Mouse (Mus musculus) liver, embryonic 16.5 days (tissue): ENCODE measurements around the gene Macrod2. TPM values are rescaled to one million over a fixed set of nuclear protein-coding genes. Genes with fewer than 3 reads are reported as not detected.

Experiments
- ATAC-seq: fragments of 200-750 bp; cut with Nextera tagmentation; 2 replicates; pipeline ENCODE4 v1.8.0; 2017; ENCODE audit warnings: low read depth, mild to moderate bottlenecking, moderate number of reproducible peaks, moderate library complexity
- H3K27ac ChIP-seq: fragments of 300-500 bp; sonication (generic); 2 replicates; pipeline ENCODE4 v1.5.1; 2014; ENCODE audit warnings: mild to moderate bottlenecking, low read length
- H3K27me3 ChIP-seq: fragments of 300-500 bp; sonication (generic); 2 replicates; pipeline ENCODE4 v1.6.1; 2014; ENCODE audit warnings: low read depth, low read length, mixed read lengths; ENCODE audit not compliant: control insufficient read depth, insufficient read depth
- H3K36me3 ChIP-seq: fragments of 300-500 bp; sonication (generic); 2 replicates; pipeline ENCODE4 v1.6.1; 2014; ENCODE audit warnings: mild to moderate bottlenecking; ENCODE audit not compliant: control insufficient read depth, insufficient read depth
- H3K4me1 ChIP-seq: fragments of 300-500 bp; sonication (generic); 2 replicates; pipeline ENCODE4 v1.6.1; 2014; ENCODE audit warnings: low read depth, low read length, mixed read lengths; ENCODE audit not compliant: control insufficient read depth
- H3K4me2 ChIP-seq: fragments of 300-500 bp; sonication (generic); 2 replicates; pipeline ENCODE4 v1.6.1; 2014; ENCODE audit warnings: low read depth, low read length, mixed read lengths
- H3K4me3 ChIP-seq: fragments of 300-500 bp; sonication (generic); 2 replicates; pipeline ENCODE4 v1.5.1; 2014; ENCODE audit warnings: low read depth, mild to moderate bottlenecking, low read length
- H3K9ac ChIP-seq: fragments of 300-500 bp; sonication (generic); 2 replicates; pipeline ENCODE4 v1.6.1; 2014; ENCODE audit warnings: low read depth, low read length
- H3K9me3 ChIP-seq: fragments of 300-500 bp; sonication (generic); replicated peaks from 2 replicates; pipeline ENCODE4 v1.6.1; 2016; ENCODE audit warnings: low read length; ENCODE audit not compliant: control insufficient read depth
- WGBS: fragments of 180-500 bp; shearing (Covaris S2); extraction: QIAGEN DNeasy Blood & Tissue Kit; methylation state at CpG from one replicate; pipeline ENCODE4 v1.1.7; 2014; ENCODE audit not compliant: insufficient replicate concordance; 5-methylcytosine and 5-hydroxymethylcytosine counted together
- polyA plus RNA-seq: library from polyadenylated mRNA; unstranded; fragments of >200 nt; fragmentation: Nextera tagmentation; extraction: Ambion mirVana; gene quantifications from 2 replicates; pipeline ENCODE4 v1.2.1, GENCODE M21; 2015

The Macrod2 gene
- polyA plus RNA-seq, 1 experiment from 2014 or later: 5.5 TPM

DNA sequence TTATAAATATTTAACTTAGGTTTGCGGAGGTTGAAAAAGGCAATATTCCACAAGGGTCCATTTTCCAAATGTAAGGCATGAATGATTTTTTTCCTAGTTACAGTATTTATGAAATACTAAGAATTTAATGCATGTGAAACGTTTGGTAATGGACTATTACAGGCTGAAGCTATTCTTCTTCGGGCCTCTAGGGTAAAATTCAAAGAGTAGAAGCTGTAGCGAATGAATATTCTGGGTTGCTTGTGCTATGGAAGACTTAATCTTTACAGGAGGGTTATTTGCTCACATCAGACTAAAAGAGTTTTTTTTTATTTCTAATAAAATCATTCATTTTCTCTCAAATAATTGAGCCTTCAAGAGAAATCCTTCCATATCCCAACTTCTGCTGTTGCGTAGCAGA lies 1039.0 kb downstream of the Macrod2 start:
- no peak overlapping the region for H3K4me3 ChIP-seq
- 68% methylated on average over 5 of the region's 5 CpGs for WGBS
- H3K9me3 ChIP-seq: no peaks in the 10 kb centered on the region
- no peak for ATAC-seq
- no peaks in the 10 kb centered on the region for H3K27me3 ChIP-seq
- no peak overlapping the region for H3K9ac ChIP-seq
- H3K4me2 ChIP-seq: no peak overlapping the region
- H3K4me1 ChIP-seq: no peaks in the 10 kb centered on the region
- no peak overlapping the region for H3K27ac ChIP-seq
- H3K36me3 ChIP-seq: no peaks in the 10 kb centered on the region

DNA sequence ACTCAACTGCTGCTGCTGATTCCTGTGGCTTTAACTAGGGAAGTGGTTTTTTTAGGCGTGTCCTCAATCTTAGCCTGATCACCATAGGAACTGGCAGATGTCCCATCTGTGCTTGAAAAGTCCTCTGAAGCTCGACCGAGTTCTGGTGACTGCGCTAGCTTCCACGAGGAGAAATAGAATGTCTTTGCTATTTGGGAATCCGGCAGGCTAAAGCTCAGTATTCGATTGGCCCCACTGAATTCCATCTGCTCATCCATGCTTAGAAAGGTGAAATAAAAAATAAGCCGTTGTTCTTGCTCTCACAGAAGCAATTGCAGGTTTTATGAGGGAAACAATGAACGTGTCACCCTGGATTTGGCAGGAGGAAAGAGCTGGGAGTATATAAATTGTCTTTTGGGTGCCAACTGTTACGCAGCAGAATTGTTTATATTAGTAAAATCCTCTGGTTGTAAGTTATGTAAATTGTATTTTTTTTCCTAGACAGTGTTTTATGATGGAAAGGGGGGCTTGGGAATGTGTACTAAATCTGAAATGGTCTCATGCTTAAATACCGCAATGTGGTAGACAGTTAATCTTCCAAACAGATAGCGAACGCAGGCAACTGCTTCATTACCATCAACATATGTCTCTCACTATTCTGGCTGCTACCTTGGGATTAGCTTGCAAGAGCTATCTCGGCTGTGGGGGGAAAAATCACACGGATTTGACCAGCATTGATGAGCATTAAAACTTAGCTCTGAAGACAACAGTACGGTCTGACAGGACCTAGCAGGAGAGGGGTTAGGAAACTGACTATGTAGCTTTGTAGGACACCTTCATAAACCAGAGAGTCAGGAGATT lies 1039.8 kb downstream of the Macrod2 start:
- Histone ChIP-seq H3K4me2 (no peak overlapping the region), H3K4me1 (no peaks in the 10 kb centered on the region)
- no peak for ATAC-seq

GRCm38 (mm10) chr2:141441896-141442295 lies 1046.8 kb downstream of the Macrod2 start:
- no peaks in the 10 kb centered on the region for H3K9me3 ChIP-seq
- no peak overlapping the region for H3K9ac ChIP-seq
- H3K27ac ChIP-seq: no peak overlapping the region
- no peaks in the 10 kb centered on the region for H3K27me3 ChIP-seq
- ATAC-seq: no peak
- no peaks in the 10 kb centered on the region for H3K36me3 ChIP-seq
- no peaks in the 10 kb centered on the region for H3K4me1 ChIP-seq
- no peak overlapping the region for H3K4me3 ChIP-seq
- 31% methylated on average over 2 of the region's 2 CpGs for WGBS
- no peak overlapping the region for H3K4me2 ChIP-seq

More for the DNA sequence above, 1039.8 kb downstream of the Macrod2 start:
- H3K27me3 ChIP-seq: no peaks in the 10 kb centered on the region
- 54% methylated on average over 16 of the region's 16 CpGs for WGBS
- no peak overlapping the region for H3K4me3 ChIP-seq
- no peak overlapping the region for H3K27ac ChIP-seq
- no peak overlapping the region for H3K9ac ChIP-seq
- no peaks in the 10 kb centered on the region for H3K9me3 ChIP-seq
- no peaks in the 10 kb centered on the region for H3K36me3 ChIP-seq

DNA sequence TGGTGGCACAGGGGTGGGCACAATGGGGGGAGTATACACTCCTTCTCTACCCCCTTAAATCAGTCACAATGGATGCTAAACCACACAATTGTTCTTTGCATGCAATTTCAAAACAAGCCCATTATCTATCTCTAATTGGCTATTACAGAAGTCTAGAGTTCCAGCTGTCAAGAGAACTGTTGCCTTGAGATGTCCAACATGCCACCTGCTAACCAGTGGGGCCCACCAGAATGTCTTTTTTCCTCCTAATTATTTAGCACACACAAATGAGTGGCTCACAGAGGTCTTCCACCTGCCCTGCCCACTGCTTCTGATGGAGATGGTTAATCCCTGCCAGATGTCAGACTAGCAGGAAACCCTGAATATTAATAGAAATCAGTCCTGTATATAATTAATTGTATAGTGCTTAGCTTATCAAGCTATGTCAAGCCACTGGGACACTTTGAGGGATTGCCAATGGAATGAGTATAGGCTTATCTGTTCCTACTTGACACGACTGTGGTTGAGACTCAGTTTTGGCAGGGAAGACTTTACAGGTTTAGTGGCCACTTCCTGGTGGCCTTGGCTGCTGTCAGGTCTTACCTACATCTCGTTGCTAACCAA lies 1054.1 kb downstream of the Macrod2 start:
- WGBS: 47% methylated on average over 2 of the region's 2 CpGs
- H3K27me3 ChIP-seq: no peaks in the 10 kb centered on the region
- H3K4me3 ChIP-seq: no peak overlapping the region
- no peak overlapping the region for H3K27ac ChIP-seq
- H3K9ac ChIP-seq: no peak overlapping the region
- ATAC-seq: no peak
- H3K4me2 ChIP-seq: no peak overlapping the region
- H3K36me3 ChIP-seq: no peaks in the 10 kb centered on the region
- H3K4me1 ChIP-seq: no peaks in the 10 kb centered on the region
- H3K9me3 ChIP-seq: no peaks in the 10 kb centered on the region

GRCm38 (mm10) chr2:141463946-141464345 lies 1068.8 kb downstream of the Macrod2 start:
- no peaks in the 10 kb centered on the region for H3K27me3 ChIP-seq
- H3K27ac ChIP-seq: no peak overlapping the region
- no peaks in the 10 kb centered on the region for H3K4me1 ChIP-seq
- no peaks in the 10 kb centered on the region for H3K9me3 ChIP-seq
- no peak overlapping the region for H3K9ac ChIP-seq
- H3K36me3 ChIP-seq: no peaks in the 10 kb centered on the region
- no peak overlapping the region for H3K4me3 ChIP-seq
- ATAC-seq: no peak
- H3K4me2 ChIP-seq: no peak overlapping the region
- 76% methylated on average over 1 of the region's 1 CpGs for WGBS

DNA sequence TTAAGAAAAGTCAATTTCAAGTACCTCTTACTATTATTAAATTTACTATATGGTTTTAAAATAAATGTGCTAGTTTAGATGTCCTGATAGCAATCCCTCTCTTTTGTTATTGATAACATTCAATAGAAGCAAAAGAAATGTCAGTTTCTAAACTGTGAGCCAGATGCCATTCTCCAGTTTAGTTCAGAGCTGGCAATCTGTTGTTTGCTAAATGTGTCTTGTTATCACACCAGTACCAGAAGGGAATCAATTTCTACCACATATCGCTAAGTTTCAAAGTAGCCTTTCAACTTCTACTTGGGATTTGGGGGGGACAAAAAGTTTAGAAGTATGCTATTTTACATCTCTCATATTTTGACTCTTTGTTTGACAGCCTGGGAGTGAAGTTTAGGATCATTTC lies 1077.7 kb downstream of the Macrod2 start:
- H3K4me3 ChIP-seq: no peak overlapping the region
- 68% methylated on average over 1 of the region's 1 CpGs for WGBS
- no peaks in the 10 kb centered on the region for H3K9me3 ChIP-seq
- ATAC-seq: no peak
- no peak overlapping the region for H3K9ac ChIP-seq
- H3K4me1 ChIP-seq: no peaks in the 10 kb centered on the region
- H3K27ac ChIP-seq: no peak overlapping the region
- no peaks in the 10 kb centered on the region for H3K36me3 ChIP-seq
- H3K27me3 ChIP-seq: no peaks in the 10 kb centered on the region
- H3K4me2 ChIP-seq: no peak overlapping the region

GRCm38 (mm10) chr2:141477585-141477984 lies 1082.5 kb downstream of the Macrod2 start:
- no peak overlapping the region for H3K4me3 ChIP-seq
- H3K27me3 ChIP-seq: no peaks in the 10 kb centered on the region
- H3K4me1 ChIP-seq: no peaks in the 10 kb centered on the region
- no peaks in the 10 kb centered on the region for H3K9me3 ChIP-seq
- WGBS: 58% methylated on average over 3 of the region's 3 CpGs
- ATAC-seq: no peak
- H3K36me3 ChIP-seq: no peaks in the 10 kb centered on the region
- H3K4me2 ChIP-seq: no peak overlapping the region
- no peak overlapping the region for H3K9ac ChIP-seq
- no peak overlapping the region for H3K27ac ChIP-seq

DNA sequence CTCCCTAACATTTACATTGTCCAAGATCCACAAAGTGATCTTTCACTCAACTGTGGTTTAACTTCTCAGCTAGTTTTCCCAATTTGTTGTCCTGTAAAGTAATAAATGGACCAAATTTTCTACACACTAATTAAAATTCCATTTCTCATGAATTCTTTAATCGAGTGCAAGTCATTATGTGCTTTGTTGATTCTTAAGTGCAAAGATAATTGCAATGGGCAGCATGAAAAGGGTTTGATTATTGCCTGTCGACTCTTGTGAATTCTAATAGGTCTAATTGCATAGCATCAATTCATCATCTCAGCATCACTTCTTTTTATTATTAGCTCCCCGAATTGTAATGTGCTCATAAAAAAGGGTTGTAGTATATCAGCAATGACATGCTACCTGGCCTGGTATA lies 1095.4 kb downstream of the Macrod2 start:
- no peaks in the 10 kb centered on the region for H3K9me3 ChIP-seq
- no peaks in the 10 kb centered on the region for H3K27me3 ChIP-seq
- no peaks in the 10 kb centered on the region for H3K4me1 ChIP-seq
- 54% methylated on average over 3 of the region's 3 CpGs for WGBS
- H3K27ac ChIP-seq: no peak overlapping the region
- H3K4me3 ChIP-seq: no peak overlapping the region
- H3K9ac ChIP-seq: no peak overlapping the region
- no peak overlapping the region for H3K4me2 ChIP-seq
- ATAC-seq: no peak
- H3K36me3 ChIP-seq: no peaks in the 10 kb centered on the region

DNA sequence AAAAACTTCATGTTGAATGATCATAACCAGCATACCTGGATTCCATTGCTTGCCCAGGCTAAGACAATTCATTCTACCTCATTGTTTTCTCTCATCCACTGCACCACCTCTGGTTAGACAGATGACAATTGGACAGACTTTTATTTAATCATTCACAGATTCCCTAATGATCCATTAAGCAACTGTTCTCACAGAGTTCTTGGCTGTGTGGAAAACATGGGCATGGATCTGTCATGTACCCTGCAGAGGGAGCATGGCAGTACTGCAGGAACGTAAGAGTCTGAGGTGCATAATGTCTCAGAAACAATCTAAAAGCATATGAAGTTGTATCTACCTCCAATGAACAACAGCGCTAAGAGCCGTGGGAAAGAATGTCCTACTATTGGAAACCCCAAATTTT lies 1110.3 kb downstream of the Macrod2 start:
- no peaks in the 10 kb centered on the region for H3K27me3 ChIP-seq
- no peaks in the 10 kb centered on the region for H3K9me3 ChIP-seq
- H3K4me2 ChIP-seq: no peak overlapping the region
- H3K4me1 ChIP-seq: no peaks in the 10 kb centered on the region
- H3K4me3 ChIP-seq: no peak overlapping the region
- H3K27ac ChIP-seq: no peak overlapping the region
- 70% methylated on average over 3 of the region's 3 CpGs for WGBS
- H3K36me3 ChIP-seq: no peaks in the 10 kb centered on the region
- H3K9ac ChIP-seq: no peak overlapping the region
- ATAC-seq: no peak
